Mouse (Mus musculus) kidney, embryonic 16.5 days (tissue): ENCODE results near the gene Spata31d1d. TPM values are rescaled to one million over a fixed set of nuclear protein-coding genes. Genes with fewer than 3 reads are reported as not detected.
"Not testable (repeated sequence)": the region's sequence is repeated elsewhere in the genome, so short reads cannot be mapped to it uniquely, and the experiment has no call there.

Experiments used
- ATAC-seq: fragments of 200-750 bp; cut with Nextera tagmentation; 2 replicates; pipeline ENCODE4 v1.8.0; 2017; ENCODE audit warnings: moderate TSS enrichment; ENCODE audit not compliant: low FRiP score, low TSS enrichment
- H3K27ac ChIP-seq: fragments of 300-500 bp; sonication (generic); 2 replicates; pipeline ENCODE4 v1.5.1; 2014; ENCODE audit warnings: low read length
- H3K27me3 ChIP-seq: fragments of 300-500 bp; sonication (generic); 2 replicates; pipeline ENCODE4 v1.6.1; 2014; ENCODE audit warnings: low read length, control low read depth, mixed read lengths; ENCODE audit not compliant: insufficient read depth
- H3K36me3 ChIP-seq: fragments of 300-500 bp; sonication (generic); 2 replicates; pipeline ENCODE4 v1.6.1; 2014; ENCODE audit warnings: low read length, control low read depth, mixed read lengths; ENCODE audit not compliant: insufficient read depth
- H3K4me1 ChIP-seq: fragments of 300-500 bp; sonication (generic); 2 replicates; pipeline ENCODE4 v1.6.1; 2014; ENCODE audit warnings: low read length, control low read depth, mixed read lengths; ENCODE audit not compliant: insufficient read depth
- H3K4me2 ChIP-seq: fragments of 300-500 bp; sonication (generic); replicated peaks from 2 replicates; pipeline ENCODE4 v1.6.1; 2014; ENCODE audit warnings: low read depth, low read length
- H3K4me3 ChIP-seq: fragments of 300-500 bp; sonication (generic); 2 replicates; pipeline ENCODE4 v1.5.1; 2014; ENCODE audit warnings: mild to moderate bottlenecking, low read length
- H3K9ac ChIP-seq: fragments of 300-500 bp; sonication (generic); replicated peaks from 2 replicates; pipeline ENCODE4 v1.6.1; 2014; ENCODE audit warnings: low read length
- H3K9me3 ChIP-seq: fragments of 300-500 bp; sonication (generic); 2 replicates; pipeline ENCODE4 v1.6.1; 2016; ENCODE audit warnings: low read length, control low read depth
- WGBS: fragments of 180-500 bp; shearing (Covaris S2); extraction: QIAGEN DNeasy Blood & Tissue Kit; methylation state at CpG from one replicate; pipeline ENCODE4 v1.1.7; 2014; 5-methylcytosine and 5-hydroxymethylcytosine counted together
- polyA plus RNA-seq: library from polyadenylated mRNA; unstranded; fragments of >200 nt; fragmentation: Nextera tagmentation; extraction: Ambion mirVana; gene quantifications from 2 replicates; pipeline ENCODE4 v1.2.1, GENCODE M21; 2015

The Spata31d1d gene
- polyA plus RNA-seq, 1 experiment from 2014 or later = not detected

- H3K4me1 ChIP-seq, H3K9me3 ChIP-seq, H3K27ac ChIP-seq, H3K36me3 ChIP-seq, H3K4me2 ChIP-seq, ATAC-seq, H3K9ac ChIP-seq, H3K27me3 ChIP-seq, H3K4me3 ChIP-seq: not testable (repeated sequence)
- 72% methylated on average over 3 of the region's 3 CpGs for WGBS
These were observed 19.6 kb downstream of the Spata31d1d start, which contains the start of gene Spata31d1b for GRCm38 (mm10) chr13:59711984-59712383. TSS of gene Spata31d1b (plus strand) at chr13:59712284.

- no peak for ATAC-seq
- H3K27me3 ChIP-seq = no peaks in the 10 kb centered on the region
- H3K9me3 ChIP-seq = no peaks in the 10 kb centered on the region
- H3K27ac ChIP-seq = no peak within 1 kb of the TSS
- H3K36me3 ChIP-seq = no peaks in the 10 kb centered on the region
- WGBS = 91% methylated on average over 15 of the region's 15 CpGs
- H3K4me3 ChIP-seq = no peak within 1 kb of the TSS
- no peaks in the 10 kb centered on the region for H3K4me1 ChIP-seq
- H3K4me2 ChIP-seq = no peak within 1 kb of the TSS
- no peak within 1 kb of the TSS for H3K9ac ChIP-seq
These were observed 21.3 kb downstream of the Spata31d1d start, which contains the start of gene Spata31d1a for GRCm38 (mm10) chr13:59710230-59710629. TSS of gene Spata31d1a (minus strand) at chr13:59710330.

- Histone ChIP-seq H3K4me1 (peaks cover 4% of the 10 kb centered on the region; the same call in 1 of the 2 replicates), H3K27me3 (no peaks in the 10 kb centered on the region), H3K36me3 (no peaks in the 10 kb centered on the region), H3K9ac (no peak overlapping the region), H3K4me3 (no peak overlapping the region), H3K9me3 (no peaks in the 10 kb centered on the region), H3K27ac (no peak overlapping the region), H3K4me2 (peak overlapping the region; percentile 10; the same call in 1 of the 2 replicates)
- 36% methylated on average over 12 of the region's 12 CpGs for WGBS
- ATAC-seq = 0 out of 2 replicates have a peak, but pooled peaks have one; percentile 63
These were observed 27.0 kb downstream of the Spata31d1d start for GRCm38 (mm10) chr13:59704562-59704961.

- H3K27me3 ChIP-seq = no peaks in the 10 kb centered on the region
- no peak overlapping the region for H3K9ac ChIP-seq
- no peaks in the 10 kb centered on the region for H3K9me3 ChIP-seq
- H3K4me3 ChIP-seq = no peak overlapping the region
- ATAC-seq = no peak
- H3K4me1 ChIP-seq = peaks cover 4% of the 10 kb centered on the region; the same call in 1 of the 2 replicates
- H3K27ac ChIP-seq = no peak overlapping the region
- WGBS = 81% methylated on average over 12 of the region's 12 CpGs
- no peak overlapping the region for H3K4me2 ChIP-seq
- H3K36me3 ChIP-seq = no peaks in the 10 kb centered on the region
These were observed 28.0 kb downstream of the Spata31d1d start for GRCm38 (mm10) chr13:59703514-59703913.

- H3K4me1 ChIP-seq, H3K27me3 ChIP-seq, H3K36me3 ChIP-seq, H3K9me3 ChIP-seq, ATAC-seq, H3K4me2 ChIP-seq, H3K27ac ChIP-seq, H3K9ac ChIP-seq, H3K4me3 ChIP-seq: not testable (repeated sequence)
- whole genome bisulfite sequencing = 77% methylated on average over 1 of the region's 1 CpGs
These were observed 31.4 kb downstream of the Spata31d1d start for GRCm38 (mm10) chr13:59700137-59700536.

- no peak overlapping the region for H3K9ac ChIP-seq
- ATAC-seq = no peak
- H3K4me2 ChIP-seq = no peak overlapping the region
- no peaks in the 10 kb centered on the region for H3K36me3 ChIP-seq
- no peaks in the 10 kb centered on the region for H3K4me1 ChIP-seq
- no peak overlapping the region for H3K4me3 ChIP-seq
- 91% methylated on average over 8 of the region's 8 CpGs for WGBS
- no peak overlapping the region for H3K27ac ChIP-seq
- no peaks in the 10 kb centered on the region for H3K9me3 ChIP-seq
- H3K27me3 ChIP-seq = no peaks in the 10 kb centered on the region
These were observed 32.4 kb downstream of the Spata31d1d start for GRCm38 (mm10) chr13:59699131-59699530.

GRCm38 (mm10) chr13:59695781-59696180 is 35.8 kb downstream of the Spata31d1d start:
- no peaks in the 10 kb centered on the region for H3K4me1 ChIP-seq
- no peak overlapping the region for H3K27ac ChIP-seq
- no peak overlapping the region for H3K4me2 ChIP-seq
- no peak overlapping the region for H3K4me3 ChIP-seq
- H3K9ac ChIP-seq = no peak overlapping the region
- no peaks in the 10 kb centered on the region for H3K36me3 ChIP-seq
- 72% methylated on average over 7 of the region's 7 CpGs for WGBS
- no peak for ATAC-seq
- H3K27me3 ChIP-seq = no peaks in the 10 kb centered on the region
- H3K9me3 ChIP-seq = no peaks in the 10 kb centered on the region

- WGBS = 84% methylated on average over 3 of the region's 3 CpGs
These were observed 37.5 kb downstream of the Spata31d1d start, which contains the start of gene 4921517D22Rik for GRCm38 (mm10) chr13:59694008-59694407. TSS of gene 4921517D22Rik (minus strand) at chr13:59694108.

GRCm38 (mm10) chr13:59691478-59691877 is 40.1 kb downstream of the Spata31d1d start:
- H3K4me3 ChIP-seq = no peak overlapping the region
- H3K27me3 ChIP-seq = no peaks in the 10 kb centered on the region
- no peak overlapping the region for H3K27ac ChIP-seq
- H3K36me3 ChIP-seq = no peaks in the 10 kb centered on the region
- no peak for ATAC-seq
- H3K4me2 ChIP-seq = no peak overlapping the region
- H3K9me3 ChIP-seq = no peaks in the 10 kb centered on the region
- no peak overlapping the region for H3K9ac ChIP-seq
- no peaks in the 10 kb centered on the region for H3K4me1 ChIP-seq
- WGBS = 74% methylated on average over 10 of the region's 10 CpGs

More at GRCm38 (mm10) chr13:59694008-59694407, 37.5 kb downstream of the Spata31d1d start, which contains the start of gene 4921517D22Rik:
- no peak within 1 kb of the TSS for H3K4me2 ChIP-seq
- no peak within 1 kb of the TSS for H3K9ac ChIP-seq
- no peak for ATAC-seq
- H3K9me3 ChIP-seq = no peaks in the 10 kb centered on the region
- H3K36me3 ChIP-seq = no peaks in the 10 kb centered on the region
- no peaks in the 10 kb centered on the region for H3K4me1 ChIP-seq
- H3K27me3 ChIP-seq = no peaks in the 10 kb centered on the region
- H3K27ac ChIP-seq = no peak within 1 kb of the TSS
- H3K4me3 ChIP-seq = no peak within 1 kb of the TSS

- Histone ChIP-seq H3K4me2 (no peak overlapping the region), H3K9me3 (no peaks in the 10 kb centered on the region), H3K27ac (no peak overlapping the region), H3K36me3 (no peaks in the 10 kb centered on the region), H3K4me3 (no peak overlapping the region), H3K27me3 (no peaks in the 10 kb centered on the region), H3K4me1 (no peaks in the 10 kb centered on the region), H3K9ac (no peak overlapping the region)
- WGBS = 79% methylated on average over 7 of the region's 7 CpGs
- ATAC-seq = no peak
These were observed 41.0 kb downstream of the Spata31d1d start for GRCm38 (mm10) chr13:59690576-59690975.
